Mouse (Mus musculus) ES-Bruce4 (cell line): ENCODE measurements around the gene Bcl9. TPM values are rescaled to one million over a fixed set of nuclear protein-coding genes. Genes with fewer than 3 reads are reported as not detected.

Source experiments
- H3K27ac ChIP-seq: 2 replicates; pipeline ENCODE4 v1.5.1; 2012; ENCODE audit warnings: low read length, inconsistent platforms; ENCODE audit not compliant: insufficient read depth
- H3K27me3 ChIP-seq: 2 replicates; pipeline ENCODE4 v1.6.1; 2012; ENCODE audit warnings: mild to moderate bottlenecking, low read length, inconsistent platforms; ENCODE audit not compliant: control insufficient read depth, poor library complexity, insufficient read depth, severe bottlenecking
- H3K36me3 ChIP-seq: 2 replicates; pipeline ENCODE4 v1.6.1; 2012; ENCODE audit warnings: inconsistent platforms, mild to moderate bottlenecking, low read length, moderate library complexity; ENCODE audit not compliant: control insufficient read depth, poor library complexity, insufficient read depth, severe bottlenecking
- H3K4me1 ChIP-seq: one replicate; pipeline ENCODE4 v1.8.1; 2011; ENCODE audit warnings: low read length; ENCODE audit not compliant: control insufficient read depth, insufficient read depth
- H3K4me3 ChIP-seq: 2 replicates; pipeline ENCODE4 v1.5.1; 2011; ENCODE audit warnings: low read depth, mild to moderate bottlenecking, low read length
- H3K9ac ChIP-seq: 2 replicates; pipeline ENCODE4 v1.6.1; 2012; ENCODE audit warnings: low read depth, mild to moderate bottlenecking, inconsistent platforms; ENCODE audit not compliant: poor library complexity, severe bottlenecking
- H3K9me3 ChIP-seq: replicated peaks from 2 replicates; pipeline ENCODE4 v1.6.1; 2012; ENCODE audit warnings: mild to moderate bottlenecking, low read length, inconsistent platforms; ENCODE audit not compliant: control insufficient read depth, poor library complexity, insufficient read depth, severe bottlenecking
- CTCF ChIP-seq: IDR thresholded peaks from one replicate; pipeline ENCODE4 v1.8.1; 2011; ENCODE audit warnings: low read depth, low read length
- EP300 ChIP-seq: IDR thresholded peaks from 2 replicates; pipeline ENCODE4 v1.6.1; 2011; ENCODE audit warnings: low read depth, low read length; ENCODE audit not compliant: insufficient read depth
- POLR2A ChIP-seq: IDR thresholded peaks from one replicate; pipeline ENCODE4 v1.8.1; 2011; ENCODE audit warnings: low read length; ENCODE audit not compliant: insufficient read depth
- polyA plus RNA-seq: library from polyadenylated mRNA; stranded (reverse); fragments of >200 nt; gene quantifications from 2 replicates; pipeline ENCODE4 v1.2.4, GENCODE M21; 2011; ENCODE audit warnings: low read depth; ENCODE audit not compliant: missing spikeins, insufficient read depth, insufficient read length

Bcl9 gene
- polyA plus RNA-seq, 1 experiment = 32.1 TPM

- H3K27ac ChIP-seq = no peak overlapping the region
- no peaks in the 10 kb centered on the region for H3K9me3 ChIP-seq
- no peak overlapping the region for H3K9ac ChIP-seq
- H3K36me3 ChIP-seq = no peaks in the 10 kb centered on the region
- TF ChIP-seq EP300 (no peak), CTCF (no peak), POLR2A (no peak)
- no peaks in the 10 kb centered on the region for H3K4me1 ChIP-seq
- H3K4me3 ChIP-seq = no peak overlapping the region
- H3K27me3 ChIP-seq = no peaks in the 10 kb centered on the region
Observed at GRCm38 (mm10) chr3:97300370-97300769, 2.7 kb upstream of the Bcl9 start.

GRCm38 (mm10) chr3:97299885-97300284, 2.2 kb upstream of the Bcl9 start:
- TF ChIP-seq POLR2A = no peak
- no peak for TF ChIP-seq CTCF
- no peak for TF ChIP-seq EP300
- no peak overlapping the region for H3K27ac ChIP-seq
- no peaks in the 10 kb centered on the region for H3K27me3 ChIP-seq
- no peaks in the 10 kb centered on the region for H3K9me3 ChIP-seq
- H3K9ac ChIP-seq = no peak overlapping the region
- no peak overlapping the region for H3K4me3 ChIP-seq
- no peaks in the 10 kb centered on the region for H3K36me3 ChIP-seq
- no peaks in the 10 kb centered on the region for H3K4me1 ChIP-seq

- no peak overlapping the region for H3K4me3 ChIP-seq
- H3K9ac ChIP-seq = no peak overlapping the region
- TF ChIP-seq EP300 = no peak
- TF ChIP-seq POLR2A = no peak
- no peak for TF ChIP-seq CTCF
Observed at GRCm38 (mm10) chr3:97298856-97299465, 1.2 kb upstream of the Bcl9 start.

GRCm38 (mm10) chr3:97296941-97297552, 670 bp downstream of the Bcl9 start:
- no peaks in the 10 kb centered on the region for H3K27me3 ChIP-seq
- H3K36me3 ChIP-seq = no peaks in the 10 kb centered on the region
- no peaks in the 10 kb centered on the region for H3K4me1 ChIP-seq
- peak overlapping the region; percentile 71 for H3K4me3 ChIP-seq
- H3K9me3 ChIP-seq = no peaks in the 10 kb centered on the region
- no peak overlapping the region for H3K27ac ChIP-seq
- TF ChIP-seq CTCF (no peak), POLR2A (no peak), EP300 (no peak)
- peak overlapping the region; percentile 69 for H3K9ac ChIP-seq

More at GRCm38 (mm10) chr3:97298856-97299465, 1.2 kb upstream of the Bcl9 start:
- Histone ChIP-seq H3K36me3 (no peaks in the 10 kb centered on the region), H3K4me1 (no peaks in the 10 kb centered on the region), H3K27ac (no peak overlapping the region), H3K9me3 (no peaks in the 10 kb centered on the region), H3K27me3 (no peaks in the 10 kb centered on the region)

GRCm38 (mm10) chr3:97294334-97294733, 3.4 kb downstream of the Bcl9 start:
- H3K4me1 ChIP-seq = no peaks in the 10 kb centered on the region
- no peak overlapping the region for H3K27ac ChIP-seq
- H3K4me3 ChIP-seq = no peak overlapping the region
- H3K36me3 ChIP-seq = no peaks in the 10 kb centered on the region
- H3K27me3 ChIP-seq = no peaks in the 10 kb centered on the region
- H3K9ac ChIP-seq = no peak overlapping the region
- no peaks in the 10 kb centered on the region for H3K9me3 ChIP-seq
- no peak for TF ChIP-seq EP300
- no peak for TF ChIP-seq CTCF
- no peak for TF ChIP-seq POLR2A

GRCm38 (mm10) chr3:97284878-97285277, 12.8 kb downstream of the Bcl9 start:
- TF ChIP-seq EP300 = no peak
- TF ChIP-seq CTCF = no peak
- no peak for TF ChIP-seq POLR2A
- no peaks in the 10 kb centered on the region for H3K27me3 ChIP-seq
- no peak overlapping the region for H3K4me3 ChIP-seq
- H3K9ac ChIP-seq = no peak overlapping the region
- no peaks in the 10 kb centered on the region for H3K4me1 ChIP-seq
- no peak overlapping the region for H3K27ac ChIP-seq
- H3K36me3 ChIP-seq = no peaks in the 10 kb centered on the region
- peaks cover 2% of the 10 kb centered on the region for H3K9me3 ChIP-seq
